Mouse (Mus musculus): ENCODE measurements around the gene Itk.

DNA sequence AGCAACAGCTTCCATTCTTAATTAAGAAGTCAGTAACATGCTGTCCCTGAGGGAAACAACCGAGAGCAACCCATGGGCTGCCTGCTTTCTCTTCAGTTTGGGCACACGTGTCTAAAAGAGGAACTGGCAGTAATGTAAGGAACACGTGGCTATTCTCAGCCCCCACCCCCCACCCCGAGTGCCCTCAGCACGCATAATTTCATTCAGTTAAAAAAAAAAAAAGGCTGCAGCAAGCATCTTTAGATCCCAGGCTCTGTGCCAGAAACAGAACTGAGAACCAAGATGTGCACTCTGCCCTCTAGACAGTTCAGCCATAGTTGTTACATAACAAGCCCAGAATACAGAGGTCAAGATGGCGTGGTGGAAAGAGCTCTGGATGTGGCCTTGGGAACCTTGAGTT, 102.5 kb downstream of the Itk start:
- no peak for TF ChIP-seq CTCF (IDR thresholded peaks at IDR 0.05; ENCODE audit: control insufficient read depth, insufficient read depth, insufficient read length)
- no peak for TF ChIP-seq MYOD1 (IDR thresholded peaks at IDR 0.05; ENCODE audit: control insufficient read depth, insufficient read length, low read depth)
- TF ChIP-seq USF1 (IDR thresholded peaks at IDR 0.05; ENCODE audit: low read depth), result no peak
- no peak for TF ChIP-seq CEBPB (IDR thresholded peaks at IDR 0.05; ENCODE audit: low read depth)
- TF ChIP-seq MAX (IDR thresholded peaks at IDR 0.05), result no peak
- TF ChIP-seq MYOG (IDR thresholded peaks at IDR 0.05; ENCODE audit: control insufficient read depth, extremely low read depth, insufficient read length), result no peak
- TF ChIP-seq FOSL1 (IDR thresholded peaks at IDR 0.05; ENCODE audit: insufficient read depth, low read length, poor library complexity, severe bottlenecking), result no peak
